Mouse (Mus musculus): ENCODE measurements around the gene Pla2g3. TPM values are rescaled to one million over a fixed set of nuclear protein-coding genes. Genes with fewer than 3 reads are reported as not detected.

Pla2g3 gene
- polyA plus RNA-seq, 1 experiment from 2014 or later = 0.53 TPM

GRCm38 (mm10) chr11:3521339-3522224, 33.5 kb downstream of the Pla2g3 start:
- no peak overlapping the region for H3K9ac ChIP-seq (replicated peaks)
- H3K4me2 ChIP-seq = no peak overlapping the region
- peaks cover 13% of the 10 kb centered on the region for H3K4me1 ChIP-seq (replicated peaks)
- H3K27me3 ChIP-seq = peaks cover 16% of the 10 kb centered on the region
- H3K4me3 ChIP-seq (replicated peaks) = no peak overlapping the region
- 89% methylated on average over 23 of the region's 23 CpGs for WGBS
- no peak overlapping the region for H3K27ac ChIP-seq
- ATAC-seq (ENCODE audit: insufficient number of reproducible peaks, insufficient read depth, low FRiP score, low TSS enrichment, low read depth) = no peak
- no peaks in the 10 kb centered on the region for H3K9me3 ChIP-seq
- H3K36me3 ChIP-seq = peaks cover 77% of the 10 kb centered on the region

GRCm38 (mm10) chr11:3522285-3523000, 34.4 kb downstream of the Pla2g3 start:
- peaks cover 86% of the 10 kb centered on the region for H3K36me3 ChIP-seq
- H3K4me1 ChIP-seq (replicated peaks) = peaks cover 4% of the 10 kb centered on the region; the same call in 1 of the 2 replicates
- H3K27ac ChIP-seq = no peak overlapping the region
- H3K9ac ChIP-seq (replicated peaks) = no peak overlapping the region
- H3K27me3 ChIP-seq = peaks cover 8% of the 10 kb centered on the region
- no peak overlapping the region for H3K4me3 ChIP-seq (replicated peaks)
- ATAC-seq (ENCODE audit: insufficient number of reproducible peaks, insufficient read depth, low FRiP score, low TSS enrichment, low read depth) = no peak
- 94% methylated on average over 17 of the region's 17 CpGs for WGBS
- no peaks in the 10 kb centered on the region for H3K9me3 ChIP-seq
- no peak overlapping the region for H3K4me2 ChIP-seq

GRCm38 (mm10) chr11:3523840-3524582, 35.9 kb downstream of the Pla2g3 start:
- H3K9ac ChIP-seq (replicated peaks) = no peak overlapping the region
- no peak overlapping the region for H3K4me3 ChIP-seq (replicated peaks)
- H3K4me1 ChIP-seq (replicated peaks) = no peaks in the 10 kb centered on the region
- no peaks in the 10 kb centered on the region for H3K27me3 ChIP-seq
- no peak overlapping the region for H3K27ac ChIP-seq
- H3K9me3 ChIP-seq = no peaks in the 10 kb centered on the region
- peaks cover 99% of the 10 kb centered on the region for H3K36me3 ChIP-seq
- no peak for ATAC-seq (ENCODE audit: insufficient number of reproducible peaks, insufficient read depth, low FRiP score, low TSS enrichment, low read depth)
- 85% methylated on average over 7 of the region's 7 CpGs for WGBS
- H3K4me2 ChIP-seq = no peak overlapping the region

- no peak for ATAC-seq (ENCODE audit: insufficient number of reproducible peaks, insufficient read depth, low FRiP score, low TSS enrichment, low read depth)
- Histone ChIP-seq H3K27ac (no peak overlapping the region), H3K27me3 (no peaks in the 10 kb centered on the region), H3K4me1 (replicated peaks) (no peaks in the 10 kb centered on the region), H3K4me2 (no peak overlapping the region), H3K4me3 (replicated peaks) (no peak overlapping the region), H3K36me3 (peaks cover 99% of the 10 kb centered on the region), H3K9ac (replicated peaks) (no peak overlapping the region), H3K9me3 (no peaks in the 10 kb centered on the region)
- WGBS = 82% methylated on average over 4 of the region's 4 CpGs
Measured at GRCm38 (mm10) chr11:3525560-3525959, 37.5 kb downstream of the Pla2g3 start.

GRCm38 (mm10) chr11:3526207-3526606, 38.1 kb downstream of the Pla2g3 start:
- H3K9me3 ChIP-seq = no peaks in the 10 kb centered on the region
- H3K36me3 ChIP-seq = peaks cover 99% of the 10 kb centered on the region
- 82% methylated on average over 9 of the region's 9 CpGs for WGBS
- no peak overlapping the region for H3K4me2 ChIP-seq
- no peak for ATAC-seq (ENCODE audit: insufficient number of reproducible peaks, insufficient read depth, low FRiP score, low TSS enrichment, low read depth)
- no peaks in the 10 kb centered on the region for H3K27me3 ChIP-seq
- H3K9ac ChIP-seq (replicated peaks) = no peak overlapping the region
- H3K4me3 ChIP-seq (replicated peaks) = no peak overlapping the region
- H3K27ac ChIP-seq = no peak overlapping the region
- no peaks in the 10 kb centered on the region for H3K4me1 ChIP-seq (replicated peaks)

- peaks cover 99% of the 10 kb centered on the region for H3K36me3 ChIP-seq
- H3K27ac ChIP-seq = no peak overlapping the region
- WGBS = 89% methylated on average over 24 of the region's 24 CpGs
- no peaks in the 10 kb centered on the region for H3K27me3 ChIP-seq
- no peak overlapping the region for H3K9ac ChIP-seq (replicated peaks)
- no peaks in the 10 kb centered on the region for H3K4me1 ChIP-seq (replicated peaks)
- H3K9me3 ChIP-seq = no peaks in the 10 kb centered on the region
- no peak overlapping the region for H3K4me2 ChIP-seq
- ATAC-seq (ENCODE audit: insufficient number of reproducible peaks, insufficient read depth, low FRiP score, low TSS enrichment, low read depth) = no peak
- H3K4me3 ChIP-seq (replicated peaks) = no peak overlapping the region
Measured at GRCm38 (mm10) chr11:3526979-3527738, 39.1 kb downstream of the Pla2g3 start.

- 89% methylated on average over 8 of the region's 8 CpGs for WGBS
Measured at GRCm38 (mm10) chr11:3527766-3528165, 39.7 kb downstream of the Pla2g3 start.

GRCm38 (mm10) chr11:3528208-3528607, 40.1 kb downstream of the Pla2g3 start:
- H3K9me3 ChIP-seq = no peaks in the 10 kb centered on the region
- H3K4me1 ChIP-seq (replicated peaks) = no peaks in the 10 kb centered on the region
- H3K4me2 ChIP-seq = no peak overlapping the region
- H3K27ac ChIP-seq = no peak overlapping the region
- no peak overlapping the region for H3K9ac ChIP-seq (replicated peaks)
- peaks cover 99% of the 10 kb centered on the region for H3K36me3 ChIP-seq
- H3K4me3 ChIP-seq (replicated peaks) = no peak overlapping the region
- ATAC-seq (ENCODE audit: insufficient number of reproducible peaks, insufficient read depth, low FRiP score, low TSS enrichment, low read depth) = no peak
- 96% methylated on average over 6 of the region's 6 CpGs for WGBS
- H3K27me3 ChIP-seq = no peaks in the 10 kb centered on the region

More at GRCm38 (mm10) chr11:3527766-3528165, 39.7 kb downstream of the Pla2g3 start:
- no peak for ATAC-seq (ENCODE audit: insufficient number of reproducible peaks, insufficient read depth, low FRiP score, low TSS enrichment, low read depth)
- Histone ChIP-seq H3K4me1 (replicated peaks) (no peaks in the 10 kb centered on the region), H3K9me3 (no peaks in the 10 kb centered on the region), H3K4me2 (no peak overlapping the region), H3K27me3 (no peaks in the 10 kb centered on the region), H3K36me3 (peaks cover 99% of the 10 kb centered on the region), H3K9ac (replicated peaks) (no peak overlapping the region), H3K27ac (no peak overlapping the region), H3K4me3 (replicated peaks) (no peak overlapping the region)

GRCm38 (mm10) chr11:3529476-3530252, 41.6 kb downstream of the Pla2g3 start:
- Histone ChIP-seq H3K27me3 (no peaks in the 10 kb centered on the region), H3K4me2 (no peak overlapping the region), H3K36me3 (peaks cover 94% of the 10 kb centered on the region), H3K4me1 (replicated peaks) (no peaks in the 10 kb centered on the region; the same call in 1 of the 2 replicates), H3K4me3 (replicated peaks) (no peak overlapping the region), H3K9me3 (no peaks in the 10 kb centered on the region), H3K27ac (no peak overlapping the region), H3K9ac (replicated peaks) (no peak overlapping the region)
- no peak for ATAC-seq (ENCODE audit: insufficient number of reproducible peaks, insufficient read depth, low FRiP score, low TSS enrichment, low read depth)
- WGBS = 80% methylated on average over 20 of the region's 20 CpGs

GRCm38 (mm10) chr11:3530731-3531130, 42.6 kb downstream of the Pla2g3 start:
- Histone ChIP-seq H3K27ac (no peak overlapping the region), H3K4me3 (replicated peaks) (no peak overlapping the region), H3K27me3 (no peaks in the 10 kb centered on the region), H3K4me1 (replicated peaks) (peaks cover 6% of the 10 kb centered on the region), H3K9me3 (no peaks in the 10 kb centered on the region), H3K9ac (replicated peaks) (no peak overlapping the region), H3K36me3 (peaks cover 83% of the 10 kb centered on the region), H3K4me2 (no peak overlapping the region)
- 93% methylated on average over 3 of the region's 3 CpGs for WGBS
- no peak for ATAC-seq (ENCODE audit: insufficient number of reproducible peaks, insufficient read depth, low FRiP score, low TSS enrichment, low read depth)

Data from limb, embryonic 12.5 days (tissue).